Mouse (Mus musculus) thymus, adult 2 months (tissue): Measurements from ENCODE around the gene Cdk12. TPM values are rescaled to one million over a fixed set of nuclear protein-coding genes. Genes with fewer than 3 reads are reported as not detected.

Experiments used
- DNase-seq: peaks from one replicate; pipeline ENCODE4 v3.0.0; 2021
- H3K27ac ChIP-seq: fragments of 200-500 bp; 2 replicates; pipeline ENCODE4 v1.5.1; 2012; ENCODE audit warnings: low read length, control low read depth; ENCODE audit not compliant: control insufficient read depth, insufficient read depth
- H3K27me3 ChIP-seq: fragments of 200-500 bp; 2 replicates; pipeline ENCODE4 v1.6.1; 2012; ENCODE audit warnings: mild to moderate bottlenecking, low read length, moderate library complexity, mixed read lengths; ENCODE audit not compliant: control insufficient read depth, insufficient read depth
- H3K36me3 ChIP-seq: fragments of 200-500 bp; 2 replicates; pipeline ENCODE4 v1.6.1; 2012; ENCODE audit warnings: mild to moderate bottlenecking, low read length, moderate library complexity; ENCODE audit not compliant: control insufficient read depth, insufficient read depth
- H3K4me1 ChIP-seq: fragments of 200-500 bp; replicated peaks from 2 replicates; pipeline ENCODE4 v1.6.1; 2012; ENCODE audit warnings: low read length; ENCODE audit not compliant: control insufficient read depth, insufficient read depth
- H3K4me3 ChIP-seq: fragments of 200-500 bp; 2 replicates; pipeline ENCODE4 v1.5.1; 2012; ENCODE audit warnings: mild to moderate bottlenecking, low read length, control low read depth, moderate library complexity; ENCODE audit not compliant: control insufficient read depth, insufficient read depth
- CTCF ChIP-seq: fragments of 200-500 bp; IDR thresholded peaks from 2 replicates; pipeline ENCODE4 v1.5.1; 2012; ENCODE audit warnings: mild to moderate bottlenecking, control low read depth, low read length, moderate library complexity, borderline replicate concordance; ENCODE audit not compliant: control insufficient read depth, poor library complexity, insufficient read depth; ENCODE audit errors: extremely low read depth
- POLR2A ChIP-seq: fragments of 200-500 bp; IDR thresholded peaks from 2 replicates; pipeline ENCODE4 v1.6.1; 2012; ENCODE audit warnings: mild to moderate bottlenecking, low read length, control low read depth, moderate library complexity; ENCODE audit not compliant: control insufficient read depth, poor library complexity, insufficient read depth; ENCODE audit errors: extremely low read depth
- WGBS: fragments of 180-500 bp; shearing (Covaris S2); methylation state at CpG from one replicate; pipeline ENCODE4 v1.1.7; 2018; 5-methylcytosine and 5-hydroxymethylcytosine counted together
- polyA plus RNA-seq: library from polyadenylated mRNA; depleted of rRNA; stranded (reverse); fragments of >200 nt; gene quantifications from 2 replicates; pipeline ENCODE4 v1.2.3, GENCODE M21; 2012

The Cdk12 gene
- polyA plus RNA-seq, 1 experiment, result 27.0 TPM

DNA sequence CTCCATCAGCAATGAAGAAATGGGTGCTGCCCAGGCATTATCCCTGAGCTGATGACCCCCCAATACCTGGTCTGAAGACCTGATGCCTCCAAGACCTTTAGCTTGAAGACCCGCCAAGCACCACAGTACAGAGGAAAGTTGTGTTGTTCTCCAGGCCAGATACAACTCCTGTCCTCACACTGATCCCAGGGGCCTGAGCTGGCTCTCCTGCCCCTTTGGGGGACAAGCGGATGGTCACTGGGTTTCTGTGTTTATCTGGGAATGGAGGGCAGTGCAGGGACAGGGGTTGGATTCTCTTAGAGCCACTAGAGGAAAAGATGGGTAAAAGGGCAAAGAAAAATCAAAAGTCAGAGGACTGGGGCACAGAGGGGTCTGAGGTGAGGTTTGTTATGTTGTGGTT is 117.1 kb downstream of the Cdk12 start:
- no peak overlapping the region for H3K4me3 ChIP-seq
- H3K27me3 ChIP-seq, result peaks cover 32% of the 10 kb centered on the region
- TF ChIP-seq POLR2A, result no peak
- no peak for TF ChIP-seq CTCF
- no peaks in the 10 kb centered on the region for H3K36me3 ChIP-seq
- WGBS, result 25% methylated on average over 2 of the region's 2 CpGs
- DNase-seq, result no peak
- no peaks in the 10 kb centered on the region for H3K4me1 ChIP-seq
- no peak overlapping the region for H3K27ac ChIP-seq

DNA sequence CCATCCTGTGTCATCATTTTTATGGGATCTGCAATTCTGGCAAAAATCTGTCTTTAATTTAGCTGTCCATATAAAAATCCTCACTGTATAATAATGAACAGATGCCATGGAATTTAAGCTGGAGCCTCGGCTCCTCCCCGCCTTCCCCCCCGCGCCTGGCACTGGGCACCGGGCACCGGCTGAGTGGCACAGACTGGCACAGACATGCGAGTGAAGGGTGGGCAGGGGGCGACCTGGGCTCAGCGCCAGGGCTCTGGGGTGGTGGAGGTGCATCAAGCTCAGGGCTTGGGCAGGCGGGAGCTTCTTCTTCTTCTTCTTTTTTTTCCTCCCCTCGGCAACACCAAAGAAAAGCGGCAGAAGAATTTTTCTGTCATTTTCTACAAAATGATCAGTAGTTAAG is 117.5 kb downstream of the Cdk12 start:
- Histone ChIP-seq H3K27me3 (peaks cover 32% of the 10 kb centered on the region), H3K36me3 (no peaks in the 10 kb centered on the region), H3K27ac (no peak overlapping the region), H3K4me3 (no peak overlapping the region), H3K4me1 (no peaks in the 10 kb centered on the region)
- no peak for TF ChIP-seq CTCF
- no peak for TF ChIP-seq POLR2A
- WGBS, result 15% methylated on average over 12 of the region's 12 CpGs
- no peak for DNase-seq

DNA sequence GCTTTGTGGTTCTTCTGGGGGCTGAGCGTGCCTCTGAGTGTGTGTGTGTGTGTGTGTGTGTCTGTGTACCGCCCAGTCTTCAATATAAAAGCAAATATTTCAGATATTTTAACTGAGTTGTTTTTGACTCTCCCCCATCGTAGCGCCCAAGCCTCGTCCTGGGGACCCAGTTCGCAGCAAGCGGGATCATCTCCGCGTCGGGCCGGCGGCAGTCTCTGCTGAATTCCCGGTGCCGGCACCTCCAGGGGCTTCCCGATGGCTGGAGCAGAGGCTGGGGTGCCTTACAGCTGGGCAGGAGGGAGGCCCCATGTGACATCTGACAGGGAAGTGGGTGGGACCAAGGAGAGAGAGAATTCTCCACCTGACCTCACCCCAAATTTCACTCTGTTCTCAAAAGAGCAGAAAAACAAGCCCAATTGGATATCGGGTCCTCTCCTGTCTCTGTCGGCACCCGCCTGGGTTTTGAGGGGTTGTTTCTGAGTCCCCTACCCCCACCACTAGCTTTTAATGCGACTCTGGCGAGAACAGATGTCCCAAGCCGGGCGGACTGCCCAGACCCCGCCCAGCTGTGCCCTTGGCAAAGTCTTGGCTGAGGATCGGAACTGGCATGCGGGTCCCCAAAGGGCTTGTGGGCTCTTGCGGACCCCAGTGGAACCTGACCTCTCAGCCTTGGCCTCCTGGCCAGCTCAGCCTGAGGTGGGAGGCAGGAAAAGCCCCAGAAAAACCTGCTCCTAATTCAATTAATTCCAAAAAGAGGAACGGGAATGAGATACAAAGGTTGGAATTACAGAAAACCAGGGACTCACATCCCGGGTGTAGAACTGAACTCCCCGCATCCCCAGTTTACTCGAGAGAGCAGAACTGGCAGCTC is 118.2 kb downstream of the Cdk12 start:
- Histone ChIP-seq H3K4me3 (no peak overlapping the region), H3K27ac (no peak overlapping the region), H3K36me3 (no peaks in the 10 kb centered on the region), H3K27me3 (peaks cover 32% of the 10 kb centered on the region), H3K4me1 (no peaks in the 10 kb centered on the region)
- no peak for TF ChIP-seq POLR2A
- no peak for TF ChIP-seq CTCF
- no peak for DNase-seq
- 5% methylated on average over 30 of the region's 30 CpGs for WGBS

DNA sequence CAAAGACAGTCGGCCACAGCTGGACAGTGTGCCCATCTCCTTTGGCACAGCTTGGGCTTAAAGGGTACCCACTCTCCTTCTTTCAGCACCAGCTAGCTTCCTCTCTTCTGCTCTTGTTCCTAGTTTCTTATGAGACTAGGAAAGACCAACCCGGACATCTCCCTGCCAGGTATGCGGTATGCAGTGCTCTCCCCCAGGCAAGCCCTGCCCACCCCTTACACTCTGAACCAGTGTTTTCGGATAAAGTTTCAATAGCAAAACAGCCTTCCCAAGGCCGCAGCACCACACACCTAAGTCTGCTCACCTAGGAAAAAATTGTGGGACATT is 118.8 kb downstream of the Cdk12 start:
- H3K27ac ChIP-seq, result no peak overlapping the region
- DNase-seq, result no peak
- H3K27me3 ChIP-seq, result peaks cover 32% of the 10 kb centered on the region
- TF ChIP-seq CTCF, result no peak
- H3K4me3 ChIP-seq, result no peak overlapping the region
- 10% methylated on average over 5 of the region's 5 CpGs for WGBS
- H3K36me3 ChIP-seq, result no peaks in the 10 kb centered on the region
- H3K4me1 ChIP-seq, result no peaks in the 10 kb centered on the region

DNA sequence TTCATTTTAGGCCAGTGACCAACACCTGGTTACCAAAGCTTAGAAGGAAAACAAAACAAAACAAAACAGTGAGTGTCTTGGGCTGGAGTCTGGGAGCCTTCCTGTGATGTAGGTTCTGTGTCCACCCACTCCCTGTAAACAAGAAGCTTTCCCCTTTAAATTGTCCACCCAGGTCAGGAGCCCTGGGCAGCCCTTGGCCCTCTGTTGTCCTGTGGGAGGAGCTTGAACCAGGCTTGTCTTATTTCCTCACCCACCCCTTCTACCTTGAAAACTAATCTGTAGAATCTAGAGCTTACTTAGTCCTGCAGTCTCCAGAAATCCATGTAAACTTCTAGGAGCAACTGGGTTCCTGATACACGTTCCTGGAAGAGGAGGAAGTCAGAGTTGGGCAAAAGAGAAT is 119.3 kb downstream of the Cdk12 start:
- Histone ChIP-seq H3K27me3 (peaks cover 33% of the 10 kb centered on the region), H3K4me3 (no peak overlapping the region), H3K27ac (no peak overlapping the region), H3K4me1 (no peaks in the 10 kb centered on the region), H3K36me3 (no peaks in the 10 kb centered on the region)
- no peak for DNase-seq
- WGBS, result 3% methylated on average over 1 of the region's 1 CpGs
- TF ChIP-seq CTCF (no peak), POLR2A (no peak)

DNA sequence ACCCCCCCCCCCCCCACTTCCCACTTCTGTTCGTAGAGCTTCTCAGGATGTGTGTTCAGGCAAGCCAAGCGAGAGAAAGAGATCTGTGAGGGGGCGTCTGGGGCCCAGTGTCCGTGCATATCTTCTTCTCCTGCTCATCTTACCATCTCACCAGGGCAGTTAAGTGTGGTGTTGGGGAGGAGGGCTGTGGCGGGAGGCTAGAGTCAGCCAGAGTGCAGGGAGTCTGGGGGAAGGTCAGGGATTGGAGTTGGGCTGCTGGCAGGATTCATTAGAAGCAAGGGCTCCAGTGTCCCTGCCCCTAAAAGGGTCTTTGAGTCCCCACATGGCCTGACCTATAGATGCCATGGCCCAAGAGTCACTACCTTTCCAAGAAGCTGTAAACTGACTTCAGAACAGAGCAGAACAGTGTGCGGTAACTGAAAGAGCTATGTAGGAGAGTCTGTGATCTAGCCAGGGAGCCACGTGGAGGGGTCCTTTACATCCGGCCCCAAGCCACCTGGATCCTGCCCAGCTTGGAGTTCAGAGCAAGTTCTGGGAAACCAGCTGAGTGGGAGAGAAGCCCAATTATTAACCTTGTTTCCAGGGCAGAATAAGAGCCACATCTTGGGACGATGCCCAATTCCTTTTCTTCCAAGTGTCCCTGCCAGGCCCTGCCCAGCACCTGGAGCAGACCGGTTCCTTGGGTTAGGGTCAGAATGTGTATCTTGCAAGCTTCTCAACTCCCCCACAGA is 120.4 kb downstream of the Cdk12 start:
- H3K36me3 ChIP-seq, result no peaks in the 10 kb centered on the region
- H3K4me3 ChIP-seq, result no peak overlapping the region
- H3K27ac ChIP-seq, result no peak overlapping the region
- TF ChIP-seq CTCF, result no peak
- no peak for TF ChIP-seq POLR2A
- no peak for DNase-seq
- no peaks in the 10 kb centered on the region; the same call in 1 of the 2 replicates for H3K4me1 ChIP-seq
- H3K27me3 ChIP-seq, result peaks cover 44% of the 10 kb centered on the region
- 12% methylated on average over 10 of the region's 10 CpGs for WGBS
